Mouse (Mus musculus): ENCODE results near the gene Tbc1d14. TPM values are rescaled to one million over a fixed set of nuclear protein-coding genes. Genes with fewer than 3 reads are reported as not detected.

The Tbc1d14 gene
- polyA plus RNA-seq, 1 experiment from 2014 or later: 9.3 TPM

DNA sequence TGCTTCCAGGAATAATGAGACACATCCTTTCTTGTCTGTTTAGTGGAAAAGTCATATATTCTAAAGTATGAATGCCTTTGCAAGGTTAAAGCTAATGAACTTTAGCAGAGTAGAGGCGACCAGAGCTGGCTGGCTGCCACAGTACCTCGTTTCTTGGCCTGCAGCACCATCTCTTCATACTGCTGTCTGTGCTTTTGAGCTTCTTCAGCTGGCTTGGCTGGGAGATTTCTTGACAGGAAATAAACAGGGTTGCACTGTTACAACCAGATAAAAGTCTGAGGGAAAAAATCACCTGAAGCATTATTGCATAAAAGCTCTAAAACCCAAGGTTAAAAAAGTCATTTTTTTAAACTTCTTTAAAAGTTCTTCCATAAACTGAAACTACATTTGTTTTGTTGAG, 70.3 kb downstream of the Tbc1d14 start:
- Histone ChIP-seq H3K27ac (ENCODE audit: low read length) (no peak overlapping the region), H3K27me3 (ENCODE audit: control insufficient read depth, insufficient read depth, low read depth, low read length) (no peaks in the 10 kb centered on the region), H3K4me2 (ENCODE audit: low read depth, low read length) (no peak overlapping the region), H3K9me3 (replicated peaks; ENCODE audit: control insufficient read depth, low read length) (no peaks in the 10 kb centered on the region), H3K36me3 (ENCODE audit: control insufficient read depth, insufficient read depth) (no peaks in the 10 kb centered on the region; the same call in 1 of the 2 replicates), H3K9ac (ENCODE audit: low read depth, low read length) (no peak overlapping the region), H3K4me3 (ENCODE audit: low read depth, low read length) (no peak overlapping the region), H3K4me1 (ENCODE audit: control insufficient read depth, low read depth, low read length) (no peaks in the 10 kb centered on the region)
- 27% methylated on average over 2 of the region's 2 CpGs for WGBS (ENCODE audit: insufficient replicate concordance)
- no peak for ATAC-seq (ENCODE audit: low read depth)

DNA sequence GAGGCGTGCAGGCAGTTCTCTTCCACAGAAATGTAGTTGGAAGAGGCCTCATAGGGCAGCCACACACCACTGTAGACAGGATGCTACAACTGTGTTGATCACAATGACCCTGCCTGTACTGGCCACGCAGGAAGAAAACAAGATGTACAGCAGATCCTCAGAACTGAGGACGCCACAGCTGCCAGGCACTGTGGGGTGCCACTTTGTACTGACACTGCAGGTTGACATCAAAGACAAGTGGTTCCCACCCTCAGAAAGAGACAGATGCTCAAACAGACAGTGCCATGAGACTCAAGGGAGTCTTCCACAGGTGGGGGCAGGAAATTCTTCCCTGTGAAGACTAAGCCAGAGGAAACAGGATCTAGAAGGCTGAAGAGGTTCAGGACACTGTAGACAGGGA, 73.3 kb downstream of the Tbc1d14 start:
- no peak overlapping the region for H3K9ac ChIP-seq (ENCODE audit: low read depth, low read length)
- H3K36me3 ChIP-seq (ENCODE audit: control insufficient read depth, insufficient read depth): no peaks in the 10 kb centered on the region; the same call in 1 of the 2 replicates
- no peak overlapping the region for H3K4me2 ChIP-seq (ENCODE audit: low read depth, low read length)
- no peak overlapping the region for H3K4me3 ChIP-seq (ENCODE audit: low read depth, low read length)
- no peak for ATAC-seq (ENCODE audit: low read depth)
- WGBS (ENCODE audit: insufficient replicate concordance): 68% methylated on average over 3 of the region's 3 CpGs
- no peak overlapping the region for H3K27ac ChIP-seq (ENCODE audit: low read length)
- no peaks in the 10 kb centered on the region for H3K9me3 ChIP-seq (replicated peaks; ENCODE audit: control insufficient read depth, low read length)
- H3K27me3 ChIP-seq (ENCODE audit: control insufficient read depth, insufficient read depth, low read depth, low read length): no peaks in the 10 kb centered on the region
- H3K4me1 ChIP-seq (ENCODE audit: control insufficient read depth, low read depth, low read length): no peaks in the 10 kb centered on the region

DNA sequence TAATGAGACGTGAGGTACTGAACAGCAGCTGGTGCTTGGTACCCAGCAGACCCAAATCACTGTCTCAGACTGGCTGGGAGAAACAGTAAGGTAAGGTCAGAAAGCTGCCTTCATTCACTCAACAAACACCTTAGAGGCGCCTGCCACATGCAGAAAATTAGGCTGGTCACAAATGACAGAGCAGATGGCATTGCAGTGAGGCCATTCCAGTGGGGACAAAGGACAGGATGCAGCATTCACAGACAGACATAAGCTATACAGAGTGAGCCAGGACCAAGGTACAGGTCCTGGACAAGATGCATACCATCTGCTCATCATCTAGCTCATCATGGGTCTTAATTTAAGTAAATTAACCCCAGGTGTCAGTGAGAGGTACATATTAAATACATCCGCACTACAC, 75.5 kb downstream of the Tbc1d14 start:
- no peaks in the 10 kb centered on the region for H3K4me1 ChIP-seq (ENCODE audit: control insufficient read depth, low read depth, low read length)
- no peaks in the 10 kb centered on the region for H3K9me3 ChIP-seq (replicated peaks; ENCODE audit: control insufficient read depth, low read length)
- 71% methylated on average over 3 of the region's 3 CpGs for WGBS (ENCODE audit: insufficient replicate concordance)
- no peak overlapping the region for H3K4me3 ChIP-seq (ENCODE audit: low read depth, low read length)
- no peak overlapping the region for H3K4me2 ChIP-seq (ENCODE audit: low read depth, low read length)
- H3K9ac ChIP-seq (ENCODE audit: low read depth, low read length): no peak overlapping the region
- H3K36me3 ChIP-seq (ENCODE audit: control insufficient read depth, insufficient read depth): no peaks in the 10 kb centered on the region; the same call in 1 of the 2 replicates
- H3K27me3 ChIP-seq (ENCODE audit: control insufficient read depth, insufficient read depth, low read depth, low read length): no peaks in the 10 kb centered on the region
- no peak overlapping the region for H3K27ac ChIP-seq (ENCODE audit: low read length)
- no peak for ATAC-seq (ENCODE audit: low read depth)

DNA sequence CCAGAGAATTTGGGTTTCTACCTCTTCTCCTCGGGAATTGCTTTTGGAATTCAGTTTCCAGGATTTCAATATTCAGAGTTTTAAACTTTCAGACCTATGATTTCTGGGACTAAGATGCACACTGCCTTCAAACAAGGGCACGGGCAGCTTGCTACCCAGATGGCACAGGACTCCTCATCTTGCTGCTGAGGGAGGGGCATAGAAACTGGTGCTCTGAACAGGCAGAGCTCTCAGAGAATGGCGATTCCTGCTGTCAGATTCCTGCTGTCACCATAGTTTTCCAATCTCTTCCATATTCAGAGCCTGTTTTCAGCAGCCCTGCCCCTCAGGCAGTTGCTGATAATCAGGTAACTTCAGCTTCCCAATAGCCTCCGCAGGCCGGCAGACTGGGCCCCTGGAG, 77.5 kb downstream of the Tbc1d14 start:
- Histone ChIP-seq H3K9me3 (replicated peaks; ENCODE audit: control insufficient read depth, low read length) (no peaks in the 10 kb centered on the region), H3K9ac (ENCODE audit: low read depth, low read length) (no peak overlapping the region), H3K4me3 (ENCODE audit: low read depth, low read length) (no peak overlapping the region), H3K27me3 (ENCODE audit: control insufficient read depth, insufficient read depth, low read depth, low read length) (no peaks in the 10 kb centered on the region), H3K27ac (ENCODE audit: low read length) (no peak overlapping the region), H3K4me2 (ENCODE audit: low read depth, low read length) (no peak overlapping the region), H3K36me3 (ENCODE audit: control insufficient read depth, insufficient read depth) (no peaks in the 10 kb centered on the region; the same call in 1 of the 2 replicates), H3K4me1 (ENCODE audit: control insufficient read depth, low read depth, low read length) (no peaks in the 10 kb centered on the region)
- WGBS (ENCODE audit: insufficient replicate concordance): 67% methylated on average over 5 of the region's 5 CpGs
- ATAC-seq (ENCODE audit: low read depth): no peak

DNA sequence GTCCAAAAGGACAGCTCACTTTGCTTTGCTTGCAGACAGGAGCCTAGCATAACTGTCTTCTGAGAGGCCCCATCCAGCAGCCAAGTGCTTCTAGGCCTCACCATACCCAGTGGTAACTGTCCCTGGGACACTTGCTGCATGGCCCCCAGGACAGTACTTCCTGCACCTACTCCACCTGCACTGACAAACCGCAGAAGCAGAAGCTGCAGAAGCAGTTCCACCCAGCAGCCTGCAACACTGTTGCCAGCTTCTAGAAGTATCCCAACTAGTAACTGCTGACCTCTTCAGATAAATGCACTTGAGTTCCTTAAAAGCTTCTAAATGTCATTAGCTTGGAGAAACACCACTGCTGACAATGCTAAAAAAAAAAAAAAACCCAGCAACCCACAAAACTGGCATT, 78.0 kb downstream of the Tbc1d14 start:
- WGBS (ENCODE audit: insufficient replicate concordance): 64% methylated on average over 1 of the region's 1 CpGs
- H3K9me3 ChIP-seq (replicated peaks; ENCODE audit: control insufficient read depth, low read length): no peaks in the 10 kb centered on the region
- no peak for ATAC-seq (ENCODE audit: low read depth)
- H3K27me3 ChIP-seq (ENCODE audit: control insufficient read depth, insufficient read depth, low read depth, low read length): no peaks in the 10 kb centered on the region
- no peak overlapping the region for H3K9ac ChIP-seq (ENCODE audit: low read depth, low read length)
- H3K4me3 ChIP-seq (ENCODE audit: low read depth, low read length): no peak overlapping the region
- H3K4me2 ChIP-seq (ENCODE audit: low read depth, low read length): no peak overlapping the region
- H3K27ac ChIP-seq (ENCODE audit: low read length): no peak overlapping the region
- H3K4me1 ChIP-seq (ENCODE audit: control insufficient read depth, low read depth, low read length): no peaks in the 10 kb centered on the region
- H3K36me3 ChIP-seq (ENCODE audit: control insufficient read depth, insufficient read depth): no peaks in the 10 kb centered on the region

DNA sequence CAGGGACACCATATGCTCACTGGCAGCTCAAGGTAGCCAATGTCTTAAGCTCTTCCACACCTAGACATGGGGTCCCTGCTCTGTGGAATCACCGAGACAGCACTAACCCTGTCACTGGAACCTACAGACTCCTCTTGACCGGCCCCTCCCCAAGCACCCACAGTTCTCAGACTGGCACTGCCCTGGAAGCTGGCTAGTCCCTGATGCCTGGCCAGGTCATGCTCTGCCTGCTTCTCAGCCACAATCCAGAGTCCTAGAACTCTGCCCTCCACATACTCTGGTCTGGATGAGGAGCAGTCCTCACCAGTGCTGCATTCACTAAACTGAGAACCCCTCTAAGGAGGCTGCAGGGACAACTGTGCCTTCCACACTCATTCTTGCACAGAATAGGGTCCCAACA, 82.1 kb downstream of the Tbc1d14 start:
- Histone ChIP-seq H3K27ac (ENCODE audit: low read length) (no peak overlapping the region), H3K4me2 (ENCODE audit: low read depth, low read length) (no peak overlapping the region), H3K4me1 (ENCODE audit: control insufficient read depth, low read depth, low read length) (no peaks in the 10 kb centered on the region), H3K9me3 (replicated peaks; ENCODE audit: control insufficient read depth, low read length) (no peaks in the 10 kb centered on the region), H3K36me3 (ENCODE audit: control insufficient read depth, insufficient read depth) (no peaks in the 10 kb centered on the region), H3K9ac (ENCODE audit: low read depth, low read length) (no peak overlapping the region), H3K27me3 (ENCODE audit: control insufficient read depth, insufficient read depth, low read depth, low read length) (no peaks in the 10 kb centered on the region), H3K4me3 (ENCODE audit: low read depth, low read length) (no peak overlapping the region)
- WGBS (ENCODE audit: insufficient replicate concordance): 66% methylated on average over 2 of the region's 2 CpGs
- no peak for ATAC-seq (ENCODE audit: low read depth)

DNA sequence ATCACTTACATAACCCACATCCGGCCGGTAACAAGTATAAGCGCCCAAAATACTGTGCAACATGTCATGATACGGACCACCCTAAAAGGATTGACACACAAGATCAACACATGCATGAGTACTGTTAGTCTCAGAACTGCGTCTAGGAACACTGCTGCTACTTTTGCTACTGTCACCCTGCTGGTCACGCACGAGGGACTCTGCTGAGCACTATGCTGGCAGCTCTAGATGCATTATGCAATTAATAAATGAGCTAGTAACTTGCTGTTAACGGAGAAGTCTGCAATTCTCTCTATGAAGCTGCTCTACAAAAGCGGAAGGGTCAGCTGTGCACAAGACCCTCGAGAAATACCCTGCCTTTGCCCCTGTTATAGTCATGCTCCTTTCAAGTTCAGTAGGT, 84.7 kb downstream of the Tbc1d14 start:
- WGBS (ENCODE audit: insufficient replicate concordance): 76% methylated on average over 10 of the region's 10 CpGs
- Histone ChIP-seq H3K27me3 (ENCODE audit: control insufficient read depth, insufficient read depth, low read depth, low read length) (no peaks in the 10 kb centered on the region), H3K9me3 (replicated peaks; ENCODE audit: control insufficient read depth, low read length) (no peaks in the 10 kb centered on the region), H3K4me1 (ENCODE audit: control insufficient read depth, low read depth, low read length) (no peaks in the 10 kb centered on the region), H3K36me3 (ENCODE audit: control insufficient read depth, insufficient read depth) (peaks cover 2% of the 10 kb centered on the region; the same call in 1 of the 2 replicates), H3K9ac (ENCODE audit: low read depth, low read length) (no peak overlapping the region), H3K27ac (ENCODE audit: low read length) (no peak overlapping the region), H3K4me3 (ENCODE audit: low read depth, low read length) (no peak overlapping the region), H3K4me2 (ENCODE audit: low read depth, low read length) (no peak overlapping the region)
- ATAC-seq (ENCODE audit: low read depth): no peak

DNA sequence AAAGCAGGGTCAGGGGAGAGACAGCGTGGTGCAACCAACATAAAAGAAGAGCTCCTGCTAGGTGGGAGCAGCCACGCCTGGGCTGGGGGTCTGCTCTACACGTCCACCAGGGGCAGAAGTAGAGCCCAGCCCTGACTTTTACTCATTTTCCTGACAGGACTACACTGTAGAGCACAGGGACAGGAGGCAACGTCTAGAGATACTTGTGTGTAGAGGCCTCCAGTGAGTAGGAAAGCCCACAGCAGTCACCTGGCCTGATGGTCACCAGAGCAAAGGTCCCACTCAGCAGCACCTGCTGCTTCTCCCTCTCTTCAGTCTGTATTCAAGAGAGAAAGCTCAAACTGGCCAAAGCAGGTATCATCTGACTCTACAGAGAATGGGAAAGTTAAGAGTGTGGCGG, 87.4 kb downstream of the Tbc1d14 start:
- ATAC-seq (ENCODE audit: low read depth): no peak
- Histone ChIP-seq H3K36me3 (ENCODE audit: control insufficient read depth, insufficient read depth) (peaks cover 2% of the 10 kb centered on the region; the same call in 1 of the 2 replicates), H3K4me2 (ENCODE audit: low read depth, low read length) (no peak overlapping the region), H3K27me3 (ENCODE audit: control insufficient read depth, insufficient read depth, low read depth, low read length) (no peaks in the 10 kb centered on the region), H3K9me3 (replicated peaks; ENCODE audit: control insufficient read depth, low read length) (no peaks in the 10 kb centered on the region), H3K4me3 (ENCODE audit: low read depth, low read length) (no peak overlapping the region), H3K27ac (ENCODE audit: low read length) (no peak overlapping the region), H3K9ac (ENCODE audit: low read depth, low read length) (no peak overlapping the region), H3K4me1 (ENCODE audit: control insufficient read depth, low read depth, low read length) (no peaks in the 10 kb centered on the region)
- 73% methylated on average over 5 of the region's 5 CpGs for WGBS (ENCODE audit: insufficient replicate concordance)

DNA sequence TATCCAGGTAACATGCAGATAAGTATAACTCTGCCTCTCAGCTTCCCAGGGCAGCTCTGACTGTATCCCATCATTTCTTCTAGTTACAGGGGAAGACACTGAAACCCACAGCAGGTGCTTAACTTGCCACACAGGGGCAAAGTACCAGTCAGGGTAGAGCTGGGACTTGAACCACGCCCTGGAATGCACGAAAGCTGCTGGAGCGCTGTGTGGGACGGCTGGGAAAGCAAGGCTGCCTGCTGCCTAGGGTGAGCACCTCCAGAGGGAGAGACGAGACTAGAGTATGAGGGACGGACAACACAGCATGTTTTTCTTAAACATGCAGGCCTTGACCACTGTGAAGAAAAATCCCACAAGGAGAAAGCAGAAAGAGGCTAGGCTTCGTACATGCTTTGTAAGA, 87.8 kb downstream of the Tbc1d14 start:
- Histone ChIP-seq H3K36me3 (ENCODE audit: control insufficient read depth, insufficient read depth) (peaks cover 2% of the 10 kb centered on the region; the same call in 1 of the 2 replicates), H3K4me2 (ENCODE audit: low read depth, low read length) (no peak overlapping the region), H3K9ac (ENCODE audit: low read depth, low read length) (no peak overlapping the region), H3K27me3 (ENCODE audit: control insufficient read depth, insufficient read depth, low read depth, low read length) (no peaks in the 10 kb centered on the region), H3K4me1 (ENCODE audit: control insufficient read depth, low read depth, low read length) (no peaks in the 10 kb centered on the region), H3K27ac (ENCODE audit: low read length) (no peak overlapping the region), H3K9me3 (replicated peaks; ENCODE audit: control insufficient read depth, low read length) (no peaks in the 10 kb centered on the region), H3K4me3 (ENCODE audit: low read depth, low read length) (no peak overlapping the region)
- 77% methylated on average over 7 of the region's 7 CpGs for WGBS (ENCODE audit: insufficient replicate concordance)
- no peak for ATAC-seq (ENCODE audit: low read depth)

All from liver, embryonic 16.5 days (tissue).